Mouse (Mus musculus) limb, embryonic 11.5 days (tissue): ENCODE data around the gene Rrp12. TPM values are rescaled to one million over a fixed set of nuclear protein-coding genes. Genes with fewer than 3 reads are reported as not detected.
"Not testable (repeated sequence)": the region's sequence is repeated elsewhere in the genome, so short reads cannot be mapped to it uniquely, and the experiment has no call there.

Source experiments
- ATAC-seq: fragments of 200-750 bp; cut with Nextera tagmentation; 2 replicates; pipeline ENCODE4 v1.8.0; 2017; ENCODE audit warnings: low read depth; ENCODE audit not compliant: insufficient number of reproducible peaks, low FRiP score, low TSS enrichment
- DNase-seq: peaks from one replicate; pipeline ENCODE4 v3.0.0-alpha.2; 2015; ENCODE audit warnings: low spot score
- H3K27ac ChIP-seq: fragments of 300-500 bp; sonication (generic); replicated peaks from 2 replicates; pipeline ENCODE4 v1.5.1; 2014; ENCODE audit warnings: low read depth, mild to moderate bottlenecking, low read length
- H3K27me3 ChIP-seq: fragments of 300-500 bp; sonication (generic); 2 replicates; pipeline ENCODE4 v1.6.1; 2014; ENCODE audit warnings: mild to moderate bottlenecking, low read length, mixed read lengths; ENCODE audit not compliant: control insufficient read depth, insufficient read depth
- H3K36me3 ChIP-seq: fragments of 300-500 bp; sonication (generic); 2 replicates; pipeline ENCODE4 v1.6.1; 2014; ENCODE audit warnings: mild to moderate bottlenecking, low read length, moderate library complexity, mixed read lengths; ENCODE audit not compliant: control insufficient read depth, insufficient read depth
- H3K4me1 ChIP-seq: fragments of 300-500 bp; sonication (generic); 2 replicates; pipeline ENCODE4 v1.6.1; 2014; ENCODE audit warnings: low read length, mixed read lengths; ENCODE audit not compliant: control insufficient read depth, insufficient read depth
- H3K4me2 ChIP-seq: fragments of 300-500 bp; sonication (generic); 2 replicates; pipeline ENCODE4 v1.6.1; 2014; ENCODE audit warnings: low read depth, mild to moderate bottlenecking, moderate library complexity; ENCODE audit not compliant: severe bottlenecking
- H3K4me3 ChIP-seq: fragments of 300-500 bp; sonication (generic); 2 replicates; pipeline ENCODE4 v1.5.1; 2014; ENCODE audit warnings: low read depth, low read length
- H3K9ac ChIP-seq: fragments of 300-500 bp; sonication (generic); 2 replicates; pipeline ENCODE4 v1.6.1; 2014; ENCODE audit warnings: mild to moderate bottlenecking, low read length
- H3K9me3 ChIP-seq: fragments of 300-500 bp; sonication (generic); 2 replicates; pipeline ENCODE4 v1.6.1; 2016; ENCODE audit warnings: low read length; ENCODE audit not compliant: control insufficient read depth
- WGBS: fragments of 180-500 bp; shearing (Covaris S2); extraction: QIAGEN DNeasy Blood & Tissue Kit; methylation state at CpG from one replicate; pipeline ENCODE4 v1.1.7; 2014; 5-methylcytosine and 5-hydroxymethylcytosine counted together
- polyA plus RNA-seq: library from polyadenylated mRNA; unstranded; fragments of >200 nt; fragmentation: Nextera tagmentation; extraction: Ambion mirVana; gene quantifications from 2 replicates; pipeline ENCODE4 v1.2.1, GENCODE M21; 2014

Gene Rrp12
- polyA plus RNA-seq, 1 experiment from 2014 or later: 16.1 TPM

DNA sequence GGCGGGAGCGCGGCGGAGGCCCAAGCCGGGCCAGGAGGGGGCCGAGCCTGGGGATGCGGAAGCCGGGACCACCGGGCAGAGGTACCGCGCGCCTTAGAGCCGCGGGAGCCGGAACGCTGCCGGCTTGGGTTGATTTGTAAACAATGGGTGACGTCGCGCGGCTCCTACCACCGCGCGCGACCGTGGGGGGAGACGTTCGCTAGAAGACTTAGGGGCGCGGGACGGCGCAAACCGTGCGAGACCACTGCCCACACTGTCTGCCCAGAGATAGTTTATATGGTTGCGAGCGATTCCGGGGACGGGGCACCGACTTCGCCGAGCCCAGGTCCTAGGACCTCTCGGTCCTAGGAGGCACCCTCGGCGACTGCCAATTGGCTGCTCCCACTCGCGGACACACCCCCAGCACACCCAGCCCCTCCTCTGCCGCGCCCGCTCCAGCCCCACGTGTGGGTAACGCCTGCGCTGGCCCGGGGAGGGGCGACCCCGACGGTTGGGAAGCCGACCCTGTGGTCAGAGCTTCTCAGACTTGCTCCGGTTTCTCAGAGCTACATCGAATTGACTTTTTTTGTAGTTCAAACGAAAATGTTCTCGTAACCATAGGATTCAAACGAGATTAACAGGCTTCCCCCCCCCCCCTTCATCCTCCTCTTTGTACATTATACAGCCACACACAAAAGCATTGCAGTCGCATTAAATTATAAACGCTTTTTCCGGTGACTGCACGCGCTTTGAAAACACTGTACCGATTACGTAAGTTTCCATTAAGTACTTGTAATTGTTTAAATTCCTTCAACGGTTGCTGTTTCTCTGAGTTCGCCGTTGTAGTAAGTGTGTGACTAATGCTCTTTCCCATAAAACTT, 47.8 kb downstream of the Rrp12 start, which contains the start of gene Frat2:
Gene Frat2 (minus strand): TSS at position 141 of the 860 bp plus-strand sequence.
- H3K27me3 ChIP-seq: peaks cover 7% of the 10 kb centered on the region; the same call in 1 of the 2 replicates
- no peaks in the 10 kb centered on the region for H3K9me3 ChIP-seq
- peak; percentile 94 for DNase-seq
- peak within 1 kb of the TSS; percentile 68 for H3K9ac ChIP-seq
- WGBS: 1% methylated on average over 72 of the region's 72 CpGs
- H3K4me3 ChIP-seq: peak within 1 kb of the TSS; percentile 57
- H3K4me1 ChIP-seq: peaks cover 9% of the 10 kb centered on the region; the same call in 1 of the 2 replicates
- no peaks in the 10 kb centered on the region for H3K36me3 ChIP-seq
- H3K4me2 ChIP-seq: peak within 1 kb of the TSS; percentile 96
- peak; percentile 97 for ATAC-seq
- H3K27ac ChIP-seq: peak within 1 kb of the TSS; percentile 65

DNA sequence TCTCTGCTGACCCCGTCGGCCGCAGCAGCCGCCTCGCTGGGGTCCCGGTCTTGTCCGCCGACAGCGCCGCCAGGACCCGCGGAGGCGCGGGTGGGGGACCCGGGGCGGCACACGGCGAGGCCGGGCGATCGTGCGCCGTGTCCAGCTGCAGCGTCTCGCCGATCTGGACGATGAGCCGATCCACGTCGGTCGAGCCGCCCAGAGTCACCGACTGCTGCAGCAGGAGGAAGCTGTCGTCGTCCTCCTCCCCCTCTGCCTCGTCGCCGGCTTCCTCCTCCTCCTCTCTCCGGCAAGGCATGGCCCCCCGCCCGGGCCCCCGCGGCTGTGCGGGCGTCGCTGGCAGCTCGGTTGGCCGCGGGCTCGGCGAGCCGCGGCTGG, 48.4 kb downstream of the Rrp12 start:
- not testable (repeated sequence) for H3K4me1 ChIP-seq, H3K9me3 ChIP-seq, H3K36me3 ChIP-seq, H3K27me3 ChIP-seq, H3K27ac ChIP-seq
- peak overlapping the region; percentile 96 for H3K4me2 ChIP-seq
- DNase-seq: peak; percentile 72
- WGBS: under 1% methylated on average over 51 of the region's 53 CpGs
- ATAC-seq: peak; percentile 39
- peak overlapping the region; percentile 68 for H3K9ac ChIP-seq
- peak overlapping the region; percentile 57 for H3K4me3 ChIP-seq

DNA sequence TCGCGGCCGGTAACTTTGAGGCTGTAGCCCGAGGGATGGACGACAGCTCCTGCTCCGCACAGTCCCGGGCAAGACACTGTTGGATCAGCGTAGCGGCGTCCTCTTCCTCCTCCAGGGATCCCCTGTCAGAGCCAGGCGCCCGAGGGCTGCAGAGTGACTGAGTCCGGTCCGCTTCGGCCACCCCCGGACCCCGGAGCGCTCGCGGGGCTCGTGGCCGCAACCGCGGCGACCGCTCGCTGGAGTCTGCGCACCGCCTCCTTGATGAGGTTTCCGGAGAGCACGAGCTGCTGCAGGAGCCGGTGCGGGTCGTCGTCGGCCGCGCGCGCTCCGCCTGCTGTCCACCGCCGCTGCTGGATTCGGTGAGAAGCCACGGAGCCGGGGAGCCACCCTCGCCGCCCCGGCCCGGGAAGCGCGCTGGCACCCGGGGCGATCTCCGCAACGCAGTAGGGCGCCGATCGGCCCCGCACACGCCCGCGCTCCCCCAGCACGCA, 48.8 kb downstream of the Rrp12 start:
- H3K27ac ChIP-seq: no peak overlapping the region
- H3K4me3 ChIP-seq: peak overlapping the region; percentile 57
- H3K4me2 ChIP-seq: peak overlapping the region; percentile 96
- H3K36me3 ChIP-seq: no peaks in the 10 kb centered on the region
- DNase-seq (peak; percentile 68), ATAC-seq (no peak)
- no peaks in the 10 kb centered on the region for H3K9me3 ChIP-seq
- peaks cover 9% of the 10 kb centered on the region; the same call in 1 of the 2 replicates for H3K4me1 ChIP-seq
- peak overlapping the region; percentile 68 for H3K9ac ChIP-seq
- H3K27me3 ChIP-seq: peaks cover 7% of the 10 kb centered on the region; the same call in 1 of the 2 replicates
- under 1% methylated on average over 49 of the region's 64 CpGs for WGBS

DNA sequence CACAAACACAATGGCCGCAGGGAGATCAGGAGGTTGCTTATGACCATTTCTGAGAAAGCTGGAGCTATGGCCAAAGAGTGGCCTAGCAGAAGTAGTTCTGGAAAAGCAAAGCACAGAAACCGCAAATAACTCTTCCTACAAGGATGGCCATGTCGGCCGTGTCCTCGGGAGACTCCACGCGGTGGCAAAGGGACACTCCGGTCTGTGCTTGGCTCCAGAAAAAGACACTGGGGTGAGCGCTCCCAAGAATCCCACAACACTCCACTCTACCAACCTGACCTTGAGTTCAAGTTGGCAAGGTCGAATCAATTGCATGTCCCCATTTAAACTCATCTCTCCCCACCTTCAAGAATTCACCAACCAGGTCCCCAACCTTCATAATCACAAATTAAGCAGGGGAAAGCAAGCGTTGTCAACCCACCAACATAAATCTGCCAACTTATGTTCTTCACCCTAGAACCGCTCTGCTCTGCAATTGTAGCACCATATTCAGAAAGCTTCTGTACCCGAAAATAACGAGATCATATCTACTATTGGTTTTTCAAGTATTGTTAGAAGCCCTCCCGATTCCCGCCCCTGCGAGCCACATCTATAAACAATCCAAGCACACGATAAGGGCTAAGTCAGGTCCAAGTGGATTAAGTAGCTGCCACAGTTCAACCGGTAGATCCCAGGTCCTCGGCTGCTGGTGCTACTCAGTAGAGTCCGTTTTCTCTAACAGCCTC, 49.4 kb downstream of the Rrp12 start:
- Histone ChIP-seq H3K9ac (peak overlapping the region; percentile 68), H3K27ac (no peak overlapping the region), H3K4me3 (peak overlapping the region; percentile 57), H3K4me2 (peak overlapping the region; percentile 96), H3K9me3 (no peaks in the 10 kb centered on the region), H3K36me3 (no peaks in the 10 kb centered on the region), H3K27me3 (peaks cover 7% of the 10 kb centered on the region; the same call in 1 of the 2 replicates), H3K4me1 (peaks cover 9% of the 10 kb centered on the region; the same call in 1 of the 2 replicates)
- DNase-seq (peak; percentile 31), ATAC-seq (no peak)
- WGBS: 19% methylated on average over 21 of the region's 21 CpGs

DNA sequence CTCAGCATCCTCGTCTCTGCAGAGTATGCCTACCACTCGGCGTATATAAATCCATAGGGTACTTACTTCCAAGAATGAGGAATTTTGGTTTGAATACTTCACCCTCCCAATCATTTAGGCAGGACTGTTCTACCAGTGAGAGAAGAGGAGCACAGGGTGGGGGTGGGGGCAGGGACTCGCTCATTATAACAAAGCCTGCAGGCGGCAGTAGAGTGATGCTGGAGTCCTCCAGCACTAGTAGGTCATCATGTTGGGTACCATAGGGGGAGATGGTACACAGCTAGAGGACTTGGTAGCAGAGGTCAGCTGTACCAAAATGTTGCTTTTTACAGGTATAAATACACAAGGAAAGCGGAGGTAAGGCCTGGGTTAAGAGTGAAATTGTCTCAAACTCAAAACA, 51.6 kb downstream of the Rrp12 start:
- 81% methylated on average over 6 of the region's 6 CpGs for WGBS
- ATAC-seq: no peak

DNA sequence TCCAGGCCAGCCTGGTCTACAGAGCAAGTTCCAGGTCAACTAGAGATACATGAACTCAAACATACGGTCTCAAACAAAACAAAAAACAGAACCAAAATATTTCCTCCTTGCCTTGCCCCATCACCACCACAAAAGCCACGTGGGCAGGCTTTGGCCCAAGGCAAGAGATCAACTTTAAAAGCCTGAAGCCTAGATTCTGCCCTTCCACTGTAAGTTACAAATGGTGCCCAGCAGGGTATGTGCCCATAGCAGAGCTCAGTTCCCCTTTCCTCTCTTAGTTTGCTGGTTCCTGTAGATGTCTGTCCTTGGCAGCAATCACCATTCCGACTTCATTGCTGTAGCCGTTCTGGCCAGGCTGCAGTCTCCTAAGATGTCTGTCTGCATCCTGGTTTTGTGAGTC, 53.3 kb downstream of the Rrp12 start:
- no peak overlapping the region for H3K4me3 ChIP-seq
- peaks cover 7% of the 10 kb centered on the region; the same call in 1 of the 2 replicates for H3K27me3 ChIP-seq
- H3K27ac ChIP-seq: no peak overlapping the region
- H3K9ac ChIP-seq: no peak overlapping the region
- H3K4me2 ChIP-seq: no peak overlapping the region
- no peak for DNase-seq
- ATAC-seq: no peak
- no peaks in the 10 kb centered on the region for H3K9me3 ChIP-seq
- 83% methylated on average over 4 of the region's 4 CpGs for WGBS
- no peaks in the 10 kb centered on the region for H3K36me3 ChIP-seq
- H3K4me1 ChIP-seq: 0 out of 2 replicates have a peak, but pooled peaks cover 5% of the 10 kb centered on the region

More for the DNA sequence above, 51.6 kb downstream of the Rrp12 start:
- Histone ChIP-seq H3K9ac (no peak overlapping the region), H3K4me2 (no peak overlapping the region), H3K4me3 (no peak overlapping the region), H3K27ac (no peak overlapping the region), H3K27me3 (peaks cover 7% of the 10 kb centered on the region; the same call in 1 of the 2 replicates), H3K4me1 (0 out of 2 replicates have a peak, but pooled peaks cover 5% of the 10 kb centered on the region), H3K36me3 (no peaks in the 10 kb centered on the region), H3K9me3 (no peaks in the 10 kb centered on the region)
- no peak for DNase-seq

DNA sequence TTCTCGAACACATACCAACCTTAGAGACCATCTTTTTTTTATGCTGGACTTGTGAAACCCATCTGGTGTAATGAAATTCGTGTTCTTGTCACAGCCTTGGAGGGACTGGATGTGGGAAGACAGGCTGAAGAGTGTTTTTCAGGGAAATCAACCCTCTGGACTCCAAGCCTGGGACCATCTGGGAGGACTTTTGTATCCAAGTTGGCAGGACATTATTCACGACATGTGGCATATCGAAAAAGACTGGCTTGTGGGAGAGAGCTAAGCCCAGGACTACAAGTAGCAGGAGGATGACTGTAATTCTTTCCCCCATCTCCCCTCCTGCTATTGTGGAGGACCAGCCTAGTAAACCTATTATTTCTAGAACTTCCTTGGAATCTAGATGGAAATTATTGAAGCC, 53.8 kb downstream of the Rrp12 start:
- Histone ChIP-seq H3K27me3 (peaks cover 7% of the 10 kb centered on the region; the same call in 1 of the 2 replicates), H3K4me1 (0 out of 2 replicates have a peak, but pooled peaks cover 5% of the 10 kb centered on the region), H3K27ac (no peak overlapping the region), H3K4me3 (no peak overlapping the region), H3K4me2 (no peak overlapping the region), H3K9me3 (no peaks in the 10 kb centered on the region), H3K9ac (no peak overlapping the region), H3K36me3 (no peaks in the 10 kb centered on the region)
- WGBS: 90% methylated on average over 4 of the region's 4 CpGs
- ATAC-seq (no peak), DNase-seq (no peak)

DNA sequence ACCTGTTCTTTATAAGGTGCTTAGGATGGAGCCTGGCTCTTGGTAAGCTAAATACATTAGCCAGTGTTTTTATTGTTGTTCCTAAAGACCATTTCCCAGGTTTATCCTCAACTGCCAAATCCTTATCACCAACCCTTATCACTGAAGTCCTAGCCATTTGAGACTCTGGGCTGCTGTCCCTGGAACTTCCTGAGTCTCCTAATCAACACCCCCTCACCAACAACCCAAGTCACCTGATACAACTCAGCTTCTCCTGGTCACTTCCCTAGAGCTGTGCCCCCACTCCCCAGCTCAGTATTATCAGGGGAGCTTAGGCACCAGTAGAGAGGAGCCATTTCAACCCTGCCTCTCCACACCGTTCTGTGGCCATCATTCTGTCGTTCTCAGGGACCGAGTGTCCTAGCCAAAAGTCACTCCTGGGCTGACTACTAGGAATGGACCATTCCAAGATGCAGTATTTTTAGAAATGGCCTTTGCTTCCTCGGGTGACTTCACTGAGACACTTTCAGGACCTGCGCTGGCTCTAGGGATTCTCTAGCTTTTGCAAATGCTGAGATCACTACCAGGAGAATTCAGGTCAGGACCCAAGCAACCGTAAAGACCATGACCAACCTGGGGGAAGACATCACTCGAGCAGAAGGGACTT, 54.7 kb downstream of the Rrp12 start:
- Histone ChIP-seq H3K9me3 (no peaks in the 10 kb centered on the region), H3K9ac (no peak overlapping the region), H3K4me1 (0 out of 2 replicates have a peak, but pooled peaks cover 2% of the 10 kb centered on the region), H3K36me3 (no peaks in the 10 kb centered on the region), H3K4me3 (no peak overlapping the region), H3K27ac (no peak overlapping the region), H3K4me2 (no peak overlapping the region), H3K27me3 (peaks cover 6% of the 10 kb centered on the region; the same call in 1 of the 2 replicates)
- ATAC-seq (no peak), DNase-seq (no peak)
- WGBS: 77% methylated on average over 7 of the region's 7 CpGs
